Mouse (Mus musculus) lung, postnatal 25 days (tissue): ENCODE measurements around the gene Smyd3.

Experiments used
- DNase-seq: peaks from one replicate; pipeline ENCODE4 v3.0.0; 2022; ENCODE audit warnings: low spot score

Gene Smyd3

DNA sequence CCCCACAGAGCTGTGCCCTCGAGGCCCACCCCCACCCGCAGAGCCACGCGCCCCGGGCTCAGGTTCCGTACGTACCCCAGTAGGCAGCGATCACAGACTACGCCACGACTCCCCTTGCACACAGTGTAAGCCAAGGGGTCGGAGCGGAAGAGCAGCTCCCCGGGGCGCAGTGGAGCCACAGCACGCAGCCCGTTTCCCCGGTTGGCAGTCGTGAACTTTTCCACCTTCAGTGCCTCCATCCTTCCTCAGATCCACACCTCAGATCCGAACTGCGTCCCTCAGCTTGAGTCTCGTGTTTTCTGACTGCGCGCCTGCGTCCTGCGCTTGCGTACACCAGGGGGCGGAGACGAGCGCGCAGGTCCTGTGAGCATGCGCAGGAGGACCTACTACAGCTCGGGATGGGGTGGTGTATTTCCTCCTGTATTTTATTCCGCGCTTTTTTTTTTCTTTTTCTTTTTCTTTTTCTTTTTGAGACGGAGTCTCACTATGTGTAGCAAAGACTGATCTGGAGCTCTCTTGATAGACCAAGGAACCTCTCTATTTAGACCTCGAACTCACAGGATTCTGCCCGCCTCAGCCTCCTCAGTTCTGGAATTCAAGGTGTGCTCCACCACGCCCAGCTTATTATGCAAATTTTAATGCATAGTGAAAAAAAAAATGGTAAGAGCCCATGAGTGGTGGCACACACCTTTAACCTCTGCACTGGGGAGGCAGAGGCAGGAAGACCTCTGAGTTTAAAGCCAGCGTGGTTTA, at the start of gene Smyd3:
TSS of gene Smyd3 (minus strand) at position 329 of the 753 bp plus-strand sequence.
- peak; percentile 83 for DNase-seq

DNA sequence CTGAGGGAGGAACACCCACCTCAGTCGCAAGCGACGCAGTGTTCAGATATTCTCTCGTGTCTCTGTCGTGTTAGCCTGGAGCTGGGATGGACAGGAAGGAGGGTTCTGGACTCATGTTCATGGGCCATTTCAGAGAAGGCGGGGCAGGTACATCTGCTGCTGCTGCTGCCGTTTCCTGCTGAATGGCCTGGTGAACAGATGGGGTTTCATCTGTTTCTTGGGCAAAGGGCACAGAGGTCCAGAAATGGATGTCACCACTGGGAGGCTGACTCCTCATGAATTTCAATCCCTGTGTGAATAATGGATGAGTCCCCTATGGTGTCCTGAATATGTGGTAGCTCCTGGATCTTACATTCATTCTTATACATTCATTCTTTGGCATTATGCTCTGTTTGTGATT, 49.7 kb upstream of the Smyd3 start:
- DNase-seq: no peak

DNA sequence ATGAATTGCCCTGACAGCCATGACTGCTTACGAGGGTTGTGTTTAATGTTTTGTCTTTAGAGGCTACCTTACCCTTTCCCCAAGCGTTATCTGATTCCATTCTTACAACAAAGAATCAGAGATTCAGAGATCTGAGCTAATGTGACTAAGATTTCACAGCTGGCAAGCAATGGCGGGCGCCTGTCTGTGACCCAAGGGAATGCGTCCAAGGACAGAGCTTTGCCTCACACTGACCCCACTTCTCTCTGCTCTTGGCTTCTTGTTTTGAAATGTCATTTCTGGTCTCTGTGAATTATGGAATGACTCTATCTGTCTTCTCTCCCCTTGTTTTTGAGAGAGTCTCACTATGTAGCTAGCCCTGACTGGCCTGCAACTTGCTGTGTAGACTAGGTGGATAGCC, 46.1 kb upstream of the Smyd3 start:
- peak; percentile 33 for DNase-seq

DNA sequence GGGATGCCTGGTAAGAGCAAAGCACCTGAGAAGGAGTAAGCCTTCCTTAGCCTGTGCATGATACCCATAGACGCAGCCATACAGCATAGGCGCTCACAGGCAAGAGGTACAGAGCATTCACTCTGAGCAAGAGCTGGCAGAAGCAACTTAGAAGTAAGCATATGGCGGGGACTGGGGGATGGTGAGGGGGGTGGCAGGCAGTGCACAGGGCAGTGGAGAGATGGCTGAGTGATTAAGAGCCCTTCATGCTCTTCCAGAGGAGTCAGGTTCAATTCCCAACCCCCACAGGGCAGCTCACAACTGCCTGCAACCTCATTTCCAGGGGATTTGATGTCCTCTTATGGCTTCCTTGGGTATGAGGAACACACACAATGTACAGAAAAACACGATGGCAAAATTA, 45.4 kb upstream of the Smyd3 start:
- no peak for DNase-seq

DNA sequence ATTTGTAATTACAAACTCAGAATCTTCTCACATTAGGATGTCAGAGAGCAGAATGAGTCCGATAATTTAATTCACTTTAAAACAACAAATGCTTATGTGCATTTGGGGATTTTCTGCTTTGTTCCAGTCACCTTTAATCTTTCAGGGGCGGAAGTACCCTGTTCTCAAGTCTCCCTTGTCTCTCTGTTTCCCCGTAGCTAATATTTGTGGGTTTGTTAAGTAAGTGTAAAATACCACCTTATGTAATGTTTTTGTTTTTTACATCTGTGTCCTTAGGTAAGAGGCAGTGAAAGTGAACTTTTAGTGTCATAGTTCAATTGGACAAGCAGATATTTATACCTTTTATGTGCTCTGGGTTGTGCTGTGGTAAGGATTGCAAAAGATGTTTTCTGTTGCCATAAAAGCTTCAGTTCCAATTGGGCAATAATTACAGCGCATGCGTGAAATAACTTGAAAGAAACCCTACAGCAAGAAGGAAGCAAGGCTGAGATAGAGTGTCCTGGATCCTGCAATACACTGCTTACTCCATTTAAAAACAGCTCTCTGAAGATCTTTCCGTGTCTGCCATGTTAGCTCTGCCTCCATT, 43.1 kb upstream of the Smyd3 start:
- peak; percentile 69 for DNase-seq

DNA sequence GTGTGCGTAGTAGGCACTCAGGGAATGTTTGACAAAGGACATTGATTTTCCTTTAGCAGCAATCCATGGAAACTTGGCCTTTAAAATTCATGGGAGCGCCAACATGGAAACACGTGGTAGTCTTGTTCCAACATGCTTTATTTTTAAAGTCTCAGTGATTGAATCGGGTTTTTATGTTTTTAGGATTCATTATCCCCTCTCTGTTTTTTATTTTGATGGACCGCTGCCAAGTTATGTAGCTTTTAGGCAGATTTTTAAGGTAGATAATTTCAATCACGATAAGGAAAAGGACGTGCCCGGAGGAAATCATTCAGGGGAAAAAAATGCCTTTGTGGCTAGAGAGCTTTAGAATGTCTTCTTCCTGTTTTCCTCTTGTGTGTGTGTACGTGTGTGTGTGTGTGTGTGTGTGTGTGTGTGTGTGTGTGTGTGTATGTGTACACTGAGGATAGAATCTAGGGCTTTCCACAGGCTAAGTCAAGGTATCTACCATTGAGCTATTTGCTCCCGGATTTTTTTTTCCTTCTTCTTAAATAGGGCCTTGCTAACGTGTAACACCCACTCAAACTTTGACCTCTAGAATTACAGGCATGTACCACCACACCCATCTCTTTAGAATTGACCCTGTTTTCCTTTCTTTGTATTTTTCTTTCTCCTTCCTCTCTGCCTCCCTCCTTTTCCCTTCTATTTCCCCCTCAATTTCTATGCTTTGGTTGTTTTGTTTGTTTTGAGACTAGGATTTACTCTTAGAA, 41.8 kb upstream of the Smyd3 start:
- no peak for DNase-seq

DNA sequence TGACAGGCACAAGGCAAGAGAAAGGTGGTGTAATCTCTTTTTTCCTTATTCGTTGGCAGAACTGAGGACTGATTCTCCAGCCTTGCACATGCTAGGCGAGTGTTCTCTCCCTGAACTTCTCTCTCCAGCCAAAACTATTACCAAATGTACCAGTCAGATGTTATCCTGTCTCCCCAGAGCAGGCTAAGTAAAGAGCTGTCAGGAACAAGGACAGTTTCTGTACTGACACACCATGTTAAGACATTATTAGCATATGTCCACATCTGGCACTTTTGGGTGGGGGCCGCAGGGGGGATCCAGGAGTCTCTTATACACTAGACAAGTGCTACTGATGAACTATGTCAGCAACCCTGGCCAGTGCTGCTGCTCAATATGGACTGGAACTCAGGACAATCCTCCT, 39.1 kb upstream of the Smyd3 start:
- DNase-seq: peak; percentile 38

DNA sequence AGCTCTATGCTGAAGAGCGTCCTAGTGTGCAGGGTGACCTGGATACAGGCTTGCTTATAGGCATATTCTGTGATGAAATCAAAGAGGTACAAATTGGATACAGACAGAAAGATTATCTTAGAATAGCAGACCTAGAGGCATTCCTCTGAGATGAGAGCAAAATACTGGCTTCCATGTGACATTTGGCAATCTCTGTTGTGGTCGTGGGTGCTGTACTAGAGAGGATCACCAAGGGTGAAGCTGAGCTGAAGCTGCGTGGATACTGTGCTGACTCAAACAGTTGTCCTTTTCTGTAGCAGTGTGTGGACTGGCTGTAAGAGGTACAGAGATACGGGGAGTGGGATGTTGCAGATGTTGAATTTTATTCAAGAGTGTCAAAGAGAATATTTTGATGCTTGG, 36.1 kb upstream of the Smyd3 start:
- DNase-seq: no peak

DNA sequence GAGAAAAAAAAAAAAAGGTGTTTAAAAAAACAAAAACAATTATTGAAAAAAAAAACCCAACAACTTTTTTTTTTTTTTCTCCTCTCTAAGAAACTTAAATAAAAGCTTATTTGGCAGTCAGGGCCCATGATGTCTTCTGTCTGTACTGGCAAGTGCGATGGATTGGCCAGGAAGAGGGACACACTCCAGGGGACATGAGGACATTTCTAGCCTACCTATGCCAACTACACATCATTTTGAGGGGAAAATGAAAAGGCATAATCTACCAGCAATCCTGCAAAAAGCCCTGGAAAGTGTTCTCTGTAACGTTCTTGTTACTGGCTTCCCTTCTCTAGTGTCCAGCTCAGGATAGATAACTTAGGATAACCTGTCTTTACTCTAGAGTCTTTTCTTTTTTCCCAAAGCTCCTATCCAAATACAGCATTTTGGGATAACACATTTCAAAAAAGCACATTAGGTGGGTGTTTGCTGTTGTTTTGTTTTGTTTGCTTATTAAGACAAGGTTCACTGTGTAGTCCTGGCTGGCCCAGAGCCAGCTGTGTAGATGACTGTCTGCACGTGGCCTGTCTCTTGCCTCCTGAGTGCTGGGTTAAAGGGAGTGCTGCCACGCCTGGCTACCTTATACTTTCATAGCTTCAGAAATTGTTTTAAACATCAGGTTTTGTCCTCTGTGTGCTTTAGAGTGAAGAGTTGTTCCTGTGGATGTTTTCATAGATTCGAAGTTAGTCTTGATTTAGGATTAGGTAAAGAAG, 35.5 kb upstream of the Smyd3 start:
- no peak for DNase-seq

DNA sequence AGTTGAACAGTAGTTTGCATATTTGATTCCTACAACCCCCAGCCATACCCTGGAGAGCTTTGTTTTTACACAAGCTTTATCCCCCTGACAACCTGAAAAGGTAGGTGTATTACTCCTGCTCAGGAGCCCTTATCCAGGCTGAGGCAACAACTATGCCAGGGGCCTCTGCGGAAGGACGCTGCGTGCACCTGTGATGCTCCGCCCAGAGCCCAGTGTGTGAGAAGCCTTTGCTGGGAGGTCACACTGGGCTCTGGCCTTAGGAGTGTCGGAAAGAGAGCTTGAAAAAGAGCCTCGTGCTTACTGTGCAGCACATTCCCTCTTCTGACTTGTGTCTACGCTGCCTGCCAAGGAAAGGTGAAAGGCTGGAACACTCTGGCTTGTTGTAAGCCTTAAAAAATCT, 34.9 kb upstream of the Smyd3 start:
- DNase-seq: peak; percentile 50

DNA sequence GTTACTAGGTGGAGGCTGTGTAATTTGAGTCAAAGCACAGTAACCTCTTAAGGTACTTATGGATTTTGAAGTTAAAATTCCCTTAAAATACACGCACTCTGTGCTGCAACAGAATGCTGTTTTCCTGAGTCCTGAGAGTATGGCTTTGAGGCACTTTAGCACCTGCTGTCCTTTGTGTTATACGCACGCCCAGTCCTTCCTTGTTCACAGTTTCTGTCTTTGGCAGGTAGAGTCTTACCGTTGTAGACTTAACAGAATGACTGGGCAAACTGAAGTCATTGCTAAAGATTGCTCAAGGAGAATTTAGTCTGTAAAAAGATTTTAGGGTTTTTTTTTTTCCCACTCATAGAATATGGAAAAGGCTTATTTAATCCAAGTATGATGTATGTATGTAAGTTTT, 34.1 kb upstream of the Smyd3 start:
- peak; percentile 33 for DNase-seq

DNA sequence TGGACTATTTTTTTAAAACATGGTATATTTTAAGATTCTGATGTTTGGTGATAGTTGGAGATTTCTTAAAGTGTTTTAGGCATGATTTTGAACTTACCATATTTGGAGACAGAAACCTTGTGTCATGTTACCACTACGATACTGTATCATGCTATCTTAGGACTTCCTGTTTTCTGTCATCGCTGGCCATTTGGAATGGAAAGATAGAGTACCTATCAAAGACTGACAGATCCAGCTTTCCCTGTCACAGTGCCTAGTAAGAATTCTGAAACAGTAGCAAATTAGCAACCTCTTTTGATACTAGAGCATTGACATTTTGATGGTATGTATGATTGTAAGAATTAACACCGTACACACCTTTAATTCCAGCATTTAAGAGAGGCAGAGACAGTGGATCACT, 33.5 kb upstream of the Smyd3 start:
- no peak for DNase-seq

DNA sequence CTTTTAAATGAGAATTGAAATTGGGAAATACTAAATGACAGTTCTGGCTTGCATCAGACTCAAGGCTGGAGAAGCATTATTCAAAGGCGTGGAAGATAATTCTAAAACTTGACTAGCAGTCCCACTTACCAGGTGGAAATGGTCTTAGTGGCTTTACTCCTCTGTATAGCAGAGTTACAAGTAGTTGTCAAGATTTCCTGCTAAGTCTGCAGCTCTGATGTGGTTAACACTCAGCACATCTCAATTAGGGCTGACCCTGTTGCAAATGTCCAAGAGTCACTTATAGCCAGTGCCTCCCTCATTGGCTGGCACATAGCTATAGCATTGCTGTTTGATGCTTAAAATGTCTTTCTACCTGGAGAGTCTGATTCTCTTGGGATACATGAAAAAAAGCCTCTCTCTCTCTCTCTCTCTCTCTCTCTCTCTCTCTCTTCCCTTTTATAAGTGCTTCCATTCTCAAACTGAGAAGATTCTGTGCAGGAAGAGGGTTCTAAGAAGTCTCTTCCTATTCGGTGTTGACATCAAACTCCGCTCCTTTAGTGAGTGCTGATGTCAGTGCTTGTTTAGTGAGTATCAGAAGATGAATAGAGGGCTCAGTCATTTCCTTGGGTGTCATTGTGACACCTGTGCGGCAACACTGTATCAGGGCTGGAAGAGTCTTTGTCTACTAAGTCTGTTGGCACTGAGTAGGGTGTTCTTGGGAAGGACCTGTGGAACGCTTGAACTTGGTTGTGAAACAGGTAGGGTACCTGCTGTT, 31.3 kb upstream of the Smyd3 start:
- no peak for DNase-seq

DNA sequence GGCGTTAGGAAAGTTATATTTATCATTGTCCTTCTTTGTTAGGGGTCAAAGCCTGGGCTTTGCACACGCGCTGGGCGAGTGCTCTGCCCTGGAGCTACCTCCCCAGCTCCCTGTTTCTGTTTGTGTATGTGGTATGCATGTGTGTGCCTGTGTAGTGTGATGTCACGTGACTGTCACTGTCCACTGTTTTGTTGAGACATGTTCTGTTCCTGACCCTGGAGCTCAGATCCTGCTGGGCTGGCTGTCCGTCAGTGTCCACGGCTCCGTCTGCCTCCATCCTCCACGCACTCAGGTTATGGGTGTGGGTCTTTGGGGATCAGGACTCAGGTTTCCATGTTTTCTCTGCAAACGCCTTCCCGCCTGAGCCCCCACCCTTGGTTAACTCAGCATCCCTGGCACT, 30.4 kb upstream of the Smyd3 start:
- no peak for DNase-seq

DNA sequence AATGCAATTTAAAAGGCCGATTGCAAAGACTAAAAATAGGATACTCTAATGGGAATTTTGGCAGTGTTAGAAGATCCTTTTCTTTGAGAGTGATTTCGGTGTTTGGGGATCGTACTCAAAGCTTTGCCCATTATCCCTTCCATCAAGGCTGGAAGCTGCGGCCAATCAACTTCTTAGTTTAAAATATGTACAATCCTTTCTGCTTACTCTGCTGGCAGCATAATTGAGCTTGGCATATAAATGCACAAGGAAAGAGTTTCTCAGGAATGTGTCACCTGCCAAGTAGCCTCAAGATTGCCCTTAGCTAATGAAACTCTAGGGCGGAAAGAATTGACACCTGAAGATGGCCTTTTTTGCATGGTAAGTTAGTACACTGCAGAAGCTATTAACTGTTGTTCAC, 29.3 kb upstream of the Smyd3 start:
- DNase-seq: no peak

DNA sequence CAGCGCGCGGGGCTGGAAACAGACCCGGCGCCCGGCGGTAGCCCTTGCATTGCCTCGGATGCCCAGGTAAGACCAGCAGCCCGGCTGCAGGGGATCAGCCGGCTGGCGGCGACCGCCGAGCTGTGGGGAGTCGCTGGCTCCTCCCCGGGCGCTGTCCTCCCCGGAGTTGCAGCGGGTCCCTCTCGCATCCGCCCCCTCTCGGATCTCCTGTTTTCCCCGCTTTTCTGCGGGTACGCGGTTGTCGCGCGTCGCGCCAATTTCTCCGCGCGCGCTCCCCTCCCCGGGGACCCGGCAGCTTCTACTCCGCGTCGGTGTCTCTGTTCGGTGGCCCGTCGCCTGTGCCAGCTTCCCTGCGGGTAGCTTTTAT, 28.7 kb upstream of the Smyd3 start:
- no peak for DNase-seq

DNA sequence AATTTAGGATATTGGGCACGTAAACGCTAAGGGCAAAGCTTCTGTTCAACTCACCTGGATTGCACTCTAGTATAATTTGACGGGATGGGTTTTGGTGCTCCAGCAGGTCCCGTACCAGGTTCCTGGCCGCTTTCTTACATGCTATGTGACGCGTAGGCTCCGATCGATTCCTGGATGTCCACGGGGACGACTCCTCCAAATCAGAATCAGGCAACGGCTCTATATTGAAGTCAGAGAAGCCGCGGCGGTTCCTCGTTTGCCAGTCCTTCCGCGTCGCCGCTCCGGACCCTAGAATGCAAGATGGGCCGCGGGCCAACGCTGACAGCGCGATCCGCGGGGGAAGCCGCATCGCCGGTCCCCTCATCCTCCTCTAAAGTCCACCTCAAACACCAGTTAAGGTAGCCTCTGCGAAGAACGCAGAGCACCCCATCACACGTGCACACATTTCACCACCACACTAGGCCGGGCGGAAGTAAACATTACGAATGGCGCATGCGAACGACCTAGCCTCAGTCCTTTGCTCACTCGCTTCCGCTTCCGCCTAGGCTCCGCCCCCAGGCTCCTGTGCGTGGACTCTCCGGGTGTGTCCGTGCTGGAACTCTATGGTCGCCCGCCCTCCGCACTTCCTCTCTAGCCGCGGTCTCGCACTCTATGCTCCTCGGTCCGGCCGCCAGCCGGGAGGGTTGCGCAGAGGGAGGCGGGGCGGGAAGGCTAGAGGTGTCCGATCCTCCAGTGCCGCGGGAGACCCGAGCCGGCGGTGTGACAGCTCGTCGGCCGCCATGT, 28.1 kb upstream of the Smyd3 start, which contains the start of the genes Tfb2m and Cnst:
TSS of gene Tfb2m (minus strand) at position 500 of the 783 bp plus-strand sequence.
TSS of gene Cnst (plus strand) at position 603 of the 783 bp plus-strand sequence.
- DNase-seq: peak; percentile 99

DNA sequence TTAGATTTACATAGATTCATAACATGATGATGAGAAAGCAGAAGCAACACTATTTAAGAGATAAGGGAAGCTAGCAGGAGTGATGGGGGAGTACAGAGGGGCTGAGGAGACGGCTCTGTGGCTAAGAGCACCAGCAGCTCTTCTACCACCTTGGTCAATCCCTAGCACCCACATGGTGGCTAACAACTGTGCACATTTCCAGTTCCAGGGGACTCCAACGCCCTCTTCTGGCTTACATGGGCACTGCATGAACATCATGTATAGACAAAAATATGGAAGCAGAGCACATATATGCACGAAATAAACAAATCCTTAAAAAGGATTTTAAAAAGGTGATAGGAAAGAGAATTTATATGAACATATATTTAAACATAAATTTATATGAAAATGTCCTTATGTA, 23.7 kb upstream of the Smyd3 start:
- no peak for DNase-seq

DNA sequence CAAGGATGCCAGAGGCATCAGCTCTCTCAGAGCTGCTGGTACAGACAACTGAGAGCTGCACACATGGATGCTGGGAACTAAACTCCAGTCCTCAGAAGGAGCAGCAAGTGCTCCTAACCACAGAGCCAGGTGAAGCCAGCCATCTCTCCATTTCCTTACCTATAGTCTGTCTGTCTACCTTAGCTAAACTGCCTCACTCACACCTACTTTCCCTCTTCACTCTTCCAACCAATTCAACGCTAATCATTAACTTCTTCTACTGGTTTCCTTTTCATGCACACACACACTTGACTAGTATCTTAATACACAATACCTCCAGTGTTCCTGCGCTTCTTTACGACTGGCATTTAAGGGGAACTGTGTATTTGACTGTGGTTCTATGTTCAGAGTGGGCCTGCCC, 22.0 kb upstream of the Smyd3 start:
- no peak for DNase-seq

DNA sequence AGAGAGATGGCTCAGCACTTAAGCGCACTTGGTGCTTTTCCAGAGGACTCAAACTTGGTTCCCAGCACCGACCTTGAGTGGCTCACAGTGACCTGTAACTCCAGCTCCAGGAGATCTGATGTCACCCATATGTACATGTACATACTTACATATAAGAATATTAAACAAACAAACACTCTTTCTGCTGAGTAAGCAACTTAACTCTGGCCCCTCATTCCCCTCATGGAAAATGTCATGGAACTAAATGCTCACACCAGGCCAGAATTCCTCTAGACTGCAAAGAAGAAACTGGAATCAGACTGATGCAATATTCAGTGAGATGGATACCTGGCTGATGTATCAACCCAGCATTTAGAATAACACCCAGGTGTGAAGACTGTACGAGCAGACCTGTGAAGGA, 21.2 kb upstream of the Smyd3 start:
- no peak for DNase-seq

DNA sequence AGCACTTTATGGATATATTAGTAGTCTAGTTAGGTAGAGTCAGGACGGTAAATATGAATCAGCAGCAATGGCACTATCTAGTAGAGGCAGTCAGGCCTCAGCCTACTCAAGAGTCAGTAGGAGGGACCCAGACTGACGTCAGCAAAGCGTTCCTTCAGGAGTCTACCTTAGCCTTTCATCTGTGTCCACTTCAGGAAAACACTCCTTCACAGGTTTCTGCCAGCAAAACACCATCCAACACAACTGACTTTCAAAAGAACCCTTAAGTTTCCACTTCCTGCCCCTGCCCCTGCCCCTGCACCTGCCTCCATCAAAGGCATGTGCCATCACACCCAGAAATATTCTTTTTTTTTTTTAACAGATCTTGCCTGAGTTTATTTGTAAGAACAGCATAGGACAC, 2.1 kb upstream of the Smyd3 start:
- no peak for DNase-seq
